Mouse (Mus musculus) 3134 (cell line): ENCODE measurements around the gene Cplx2.

Experiments used
- DNase-seq: peaks from one replicate; pipeline ENCODE4 v3.0.0-alpha.2; 2011; ENCODE audit warnings: low spot score; ENCODE audit not compliant: insufficient read length; ENCODE audit errors: extremely low read depth

Gene Cplx2

DNA sequence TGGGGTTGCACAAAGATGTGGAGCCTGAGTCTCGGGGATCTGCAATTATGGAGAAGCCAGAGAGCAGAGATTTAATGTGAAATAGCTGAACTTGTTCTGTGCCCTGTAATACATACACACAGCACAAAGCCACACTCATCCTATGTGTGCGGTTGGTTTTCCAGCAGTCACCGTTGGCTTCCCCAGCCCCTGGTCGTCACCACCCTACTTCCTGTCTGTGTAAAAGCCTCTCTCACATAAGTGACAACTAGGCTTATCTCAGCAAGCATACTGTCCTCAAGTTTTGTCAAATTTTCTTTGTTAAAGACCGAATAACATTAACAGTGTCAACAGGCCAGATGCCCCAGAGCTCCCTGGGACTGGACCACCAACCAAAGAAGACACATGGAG, 30.0 kb downstream of the Cplx2 start:
- no peak for DNase-seq

- DNase-seq: no peak
Measured at GRCm38 (mm10) chr13:54402346-54402745, 31.2 kb downstream of the Cplx2 start.

GRCm38 (mm10) chr13:54403224-54404070, 32.3 kb downstream of the Cplx2 start:
- no peak for DNase-seq

DNA sequence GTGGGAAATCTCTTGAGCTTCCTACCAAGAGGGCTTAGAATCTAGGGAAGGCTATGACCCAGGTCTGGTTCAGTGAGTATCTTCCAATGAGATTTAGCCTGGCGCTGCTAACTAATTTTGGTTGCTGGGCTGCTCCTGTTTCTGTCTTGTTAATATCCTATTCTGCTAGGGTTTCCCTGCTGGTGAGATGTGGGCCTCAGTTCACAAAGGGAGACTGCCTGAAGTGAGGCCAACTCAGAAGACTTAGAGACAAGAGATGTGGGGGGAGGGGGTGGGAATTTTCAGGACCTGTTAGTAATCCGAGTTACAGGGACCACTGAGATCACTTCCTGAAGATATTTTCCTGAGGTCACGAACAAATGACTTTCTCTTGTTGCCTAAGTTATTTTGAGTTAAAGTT, 33.1 kb downstream of the Cplx2 start:
- no peak for DNase-seq

DNA sequence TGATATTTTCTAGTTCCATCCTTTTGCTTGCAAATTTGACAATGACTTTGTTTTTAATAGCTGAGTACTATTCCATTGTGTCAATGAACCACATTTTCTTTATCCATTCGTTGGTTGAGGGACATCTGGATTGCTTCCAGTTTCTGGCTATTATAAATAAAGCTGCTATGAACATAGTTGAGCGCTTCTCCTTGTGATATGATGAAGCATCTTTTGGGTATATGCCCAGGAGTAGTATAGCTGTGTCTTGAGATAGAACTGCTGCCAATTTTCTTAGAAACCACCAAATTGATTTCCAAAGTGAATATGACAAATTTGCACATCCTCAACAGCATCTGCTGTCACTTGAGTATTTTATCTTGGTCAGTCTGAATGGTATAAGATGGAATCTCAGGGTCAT, 34.7 kb downstream of the Cplx2 start:
- no peak for DNase-seq

DNA sequence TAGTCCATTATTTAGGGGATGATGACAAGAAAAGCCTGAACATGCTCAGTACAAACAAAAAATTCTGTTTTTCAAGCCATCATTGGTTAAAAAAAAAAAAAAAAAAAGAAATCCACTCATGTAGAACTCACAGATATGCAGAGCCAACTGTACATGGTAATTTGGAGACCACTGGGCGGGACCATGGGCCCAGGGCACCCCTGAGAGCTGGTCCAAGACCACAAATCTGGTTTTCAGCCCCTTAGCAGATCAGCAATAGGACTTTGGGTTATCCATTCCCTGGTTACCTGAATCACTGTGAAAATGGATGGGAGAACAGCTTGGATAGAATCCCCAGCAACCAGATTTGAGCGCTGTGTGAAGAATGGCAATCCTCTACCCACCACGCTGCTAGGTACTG, 40.5 kb downstream of the Cplx2 start:
- no peak for DNase-seq

DNA sequence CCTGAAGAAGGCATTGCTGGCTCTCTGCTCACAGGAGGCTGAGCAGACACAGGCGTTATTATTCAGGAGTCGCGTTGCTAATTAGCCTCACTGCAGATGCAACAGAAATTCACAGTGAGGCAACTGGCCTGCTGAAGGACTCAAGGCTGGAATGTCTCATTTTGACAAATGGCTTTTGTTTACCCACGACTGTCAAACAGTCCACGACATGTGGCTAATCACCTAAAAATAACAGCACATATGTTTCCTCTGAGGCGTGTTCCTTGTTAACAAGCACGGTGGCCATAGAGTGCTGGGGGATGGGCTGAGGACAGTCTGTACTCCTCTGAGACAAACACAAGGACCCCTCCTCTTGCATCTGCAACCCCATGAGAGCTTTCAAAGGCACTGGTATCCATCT, 41.1 kb downstream of the Cplx2 start:
- no peak for DNase-seq

DNA sequence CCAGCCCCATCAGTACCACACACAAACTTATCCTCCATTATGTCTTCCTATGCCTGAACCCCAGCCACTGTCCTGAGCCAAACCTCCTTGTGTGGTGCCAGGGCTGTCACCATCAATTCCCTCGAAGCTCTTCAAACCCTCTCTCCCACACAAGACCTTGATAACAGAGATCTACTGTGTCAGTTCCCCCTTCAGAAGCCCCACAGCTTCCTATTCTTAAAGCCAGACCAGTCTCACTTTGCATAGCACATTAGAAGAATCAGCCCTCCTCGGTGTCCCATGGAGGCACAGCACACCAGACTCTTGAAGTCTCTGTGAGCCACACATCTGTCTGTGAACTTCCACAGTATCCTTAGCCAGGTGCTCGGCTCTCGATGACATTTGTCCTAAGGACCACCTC, 41.6 kb downstream of the Cplx2 start:
- DNase-seq: no peak

- DNase-seq: no peak
Measured at GRCm38 (mm10) chr13:54415059-54415458, 43.9 kb downstream of the Cplx2 start.

DNA sequence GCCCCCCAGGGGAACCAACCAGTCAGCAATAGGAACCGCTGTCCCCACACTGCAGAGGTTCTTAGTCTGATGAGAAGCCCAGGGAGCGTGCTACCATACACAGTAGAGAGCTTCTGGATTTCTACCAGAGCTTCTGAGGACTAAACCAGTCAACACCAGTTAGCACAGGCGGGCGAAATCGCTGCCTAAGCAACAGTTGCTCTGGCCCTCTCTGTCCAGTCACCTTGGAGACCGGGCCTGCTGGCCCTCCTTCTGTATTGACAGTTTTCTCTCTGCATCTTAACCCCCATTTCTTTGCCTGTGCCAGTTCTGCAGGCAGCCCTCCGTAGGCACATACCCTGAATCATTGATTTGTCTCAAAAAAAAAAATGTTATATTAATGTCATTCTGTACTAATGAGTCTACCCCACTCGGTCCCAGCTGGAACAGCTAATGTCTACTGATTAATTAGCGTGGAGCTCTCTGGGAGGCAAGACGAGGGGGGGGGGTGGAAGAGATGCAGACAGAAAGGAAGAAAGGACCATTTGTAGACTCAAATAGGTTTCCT, 47.7 kb downstream of the Cplx2 start:
- no peak for DNase-seq

DNA sequence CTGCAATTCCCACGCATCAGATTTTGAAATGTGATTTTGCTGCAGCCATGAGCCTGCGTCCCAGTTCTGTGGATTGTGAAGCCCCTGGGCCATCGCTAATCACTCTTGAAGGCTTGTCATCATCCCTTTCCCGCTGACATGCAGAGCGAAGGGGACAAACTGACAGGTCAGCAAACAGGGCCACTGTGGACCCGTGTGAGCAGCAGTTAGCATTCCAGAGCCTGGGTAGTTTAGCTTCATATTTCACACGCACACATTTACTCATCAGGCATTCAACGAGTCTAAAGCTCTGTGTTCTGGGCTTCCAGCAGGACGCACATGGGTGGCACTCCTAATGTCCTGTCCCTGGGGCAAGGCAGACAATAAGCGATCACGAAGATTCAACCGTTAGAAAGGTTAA, 49.1 kb downstream of the Cplx2 start:
- DNase-seq: no peak

GRCm38 (mm10) chr13:54425269-54425668, 54.1 kb downstream of the Cplx2 start:
- DNase-seq: no peak

GRCm38 (mm10) chr13:54426781-54427655, 55.9 kb downstream of the Cplx2 start:
- DNase-seq: no peak

GRCm38 (mm10) chr13:54428771-54429170, 57.6 kb downstream of the Cplx2 start:
- no peak for DNase-seq

DNA sequence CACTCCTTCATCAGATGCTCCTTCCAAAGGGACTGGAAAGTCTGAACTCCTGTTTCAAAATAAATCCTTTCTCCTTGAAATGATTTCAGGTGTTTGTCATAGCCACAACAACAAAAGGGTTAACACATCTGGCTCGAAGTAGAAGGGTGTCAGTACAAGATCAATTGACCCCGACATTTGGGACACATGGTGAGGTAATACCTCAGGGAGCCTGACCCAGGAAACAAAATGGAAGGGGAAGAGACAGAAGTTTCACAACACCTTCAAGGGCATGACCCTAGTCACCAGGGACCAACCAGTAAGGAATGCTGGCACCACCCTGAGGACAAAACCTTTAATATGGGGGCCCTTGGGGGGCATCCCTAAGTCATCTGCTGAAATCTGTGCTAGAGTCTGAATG, 58.9 kb downstream of the Cplx2 start:
- DNase-seq: no peak

DNA sequence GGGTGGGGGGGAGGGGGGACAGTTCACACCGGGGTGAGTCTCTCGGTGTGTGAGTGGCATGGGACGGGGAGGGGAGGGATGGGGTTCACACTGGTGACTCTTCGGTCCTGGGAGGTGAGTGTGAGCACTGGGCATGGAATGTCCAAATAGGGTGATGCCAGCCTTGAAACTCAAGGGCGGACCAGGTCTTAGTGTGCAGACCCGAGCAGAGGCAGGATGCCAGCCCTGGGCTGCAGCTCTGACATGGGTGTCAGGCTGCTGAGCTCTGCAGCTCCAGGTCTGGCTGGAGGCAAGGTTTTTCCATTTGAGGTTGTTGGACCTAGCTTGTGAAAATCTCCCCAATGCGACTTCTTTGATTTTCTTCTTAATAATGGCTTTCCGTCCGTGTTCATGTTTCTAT, 60.0 kb downstream of the Cplx2 start:
- DNase-seq: no peak
